Mouse (Mus musculus) erythroblast, adult 5-6 weeks (primary cell): ENCODE measurements around the gene Tmem176a. TPM values are rescaled to one million over a fixed set of nuclear protein-coding genes. Genes with fewer than 3 reads are reported as not detected.
"Not testable (repeated sequence)": the region's sequence is repeated elsewhere in the genome, so short reads cannot be mapped to it uniquely, and the experiment has no call there.

Experiments used
- ATAC-seq: replicated peaks from 2 replicates; pipeline ENCODE4 v1.8.0; 2016; ENCODE audit warnings: moderate number of reproducible peaks, mild to moderate bottlenecking, moderate TSS enrichment, inconsistent platforms; ENCODE audit not compliant: poor library complexity, low FRiP score, severe bottlenecking
- total RNA-seq, 2 experiments: library from RNA; stranded (forward) in 1 of 2; stranded (reverse) in 1 of 2; fragments of 150-400 nt in 1 of 2; fragments of 200-764, 138-1000 nt in 1 of 2; gene quantifications; 2 replicates each; pipeline versions ENCODE4 v1.2.3 to v1.2.4; 2015 to 2017; ENCODE audit warnings: low replicate concordance in 2 of 2

Gene Tmem176a
- total RNA-seq, 2 experiments from 2014 or later = 3.2 to 10.4 TPM

DNA sequence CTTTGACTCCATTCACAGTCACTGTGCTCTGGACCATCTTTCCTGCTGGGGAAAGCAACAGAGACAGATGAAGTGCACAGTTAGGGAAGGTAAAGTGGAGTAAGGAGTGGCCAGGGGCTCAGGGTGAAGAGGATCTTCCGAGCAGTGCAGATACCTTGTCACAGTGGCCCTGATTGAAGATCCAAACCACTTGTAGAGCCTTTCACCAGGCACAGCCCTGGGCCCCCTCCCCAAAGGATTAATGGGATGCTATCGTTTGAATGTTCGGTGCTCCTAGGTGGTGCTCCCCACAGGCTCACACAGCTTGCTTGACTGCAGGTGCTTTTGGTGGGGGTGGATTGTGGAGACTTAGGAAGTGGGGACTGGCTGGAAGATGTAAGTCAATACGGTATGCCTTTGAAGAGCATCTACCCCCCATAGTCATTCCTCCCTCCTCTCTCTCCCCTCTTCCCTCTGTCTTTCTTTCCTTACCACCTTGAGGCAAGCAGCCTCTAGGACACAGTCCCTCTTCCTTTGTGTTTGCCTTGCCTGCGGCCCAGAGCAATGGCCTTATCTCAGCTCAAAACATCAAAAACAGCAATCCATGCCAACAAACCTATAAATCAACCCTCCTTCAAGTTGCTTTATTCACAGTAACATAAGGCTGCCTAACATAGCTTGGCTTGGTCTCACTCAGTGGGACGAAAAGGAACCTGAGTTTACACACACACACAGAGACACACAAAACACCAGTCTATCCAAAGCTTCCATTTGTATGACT lies 2.2 kb upstream of the Tmem176a start:
- no peak for ATAC-seq

DNA sequence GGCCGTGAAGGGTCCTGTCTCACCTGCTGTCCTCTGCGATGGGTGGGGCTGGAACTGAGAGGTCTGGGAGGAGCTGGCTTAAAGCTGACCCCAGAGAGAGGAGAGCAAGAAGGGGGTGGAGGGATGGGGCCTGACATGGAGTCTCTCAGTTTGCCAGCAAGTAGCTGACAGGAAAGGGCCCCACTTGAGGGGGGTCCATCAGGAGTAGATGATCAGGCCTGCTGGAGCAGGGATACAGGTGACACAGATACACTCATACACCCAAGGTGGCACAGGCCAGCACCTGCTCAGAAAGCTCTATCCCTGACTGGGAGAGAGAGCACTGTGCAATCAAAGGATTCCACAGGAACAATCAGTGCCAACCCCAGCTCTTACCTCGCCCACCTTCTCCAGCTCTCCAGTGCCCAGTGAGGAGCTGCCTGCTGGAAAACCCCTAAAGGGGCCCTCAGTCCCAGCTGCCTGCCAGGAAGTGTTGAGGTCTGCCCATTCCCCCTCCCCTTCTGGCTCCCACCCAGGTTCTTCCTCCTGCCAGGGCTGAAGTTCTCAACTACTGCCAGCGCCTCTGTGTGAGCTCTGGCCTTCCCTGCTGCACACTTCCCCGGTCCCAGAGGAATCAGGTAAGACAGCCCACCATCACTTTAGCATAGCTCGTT lies 380 bp downstream of the Tmem176a start, which contains the start of gene Tmem176b:
TSS of gene Tmem176b (minus strand) at position 524 of the 653 bp plus-strand sequence.
- ATAC-seq = no peak

DNA sequence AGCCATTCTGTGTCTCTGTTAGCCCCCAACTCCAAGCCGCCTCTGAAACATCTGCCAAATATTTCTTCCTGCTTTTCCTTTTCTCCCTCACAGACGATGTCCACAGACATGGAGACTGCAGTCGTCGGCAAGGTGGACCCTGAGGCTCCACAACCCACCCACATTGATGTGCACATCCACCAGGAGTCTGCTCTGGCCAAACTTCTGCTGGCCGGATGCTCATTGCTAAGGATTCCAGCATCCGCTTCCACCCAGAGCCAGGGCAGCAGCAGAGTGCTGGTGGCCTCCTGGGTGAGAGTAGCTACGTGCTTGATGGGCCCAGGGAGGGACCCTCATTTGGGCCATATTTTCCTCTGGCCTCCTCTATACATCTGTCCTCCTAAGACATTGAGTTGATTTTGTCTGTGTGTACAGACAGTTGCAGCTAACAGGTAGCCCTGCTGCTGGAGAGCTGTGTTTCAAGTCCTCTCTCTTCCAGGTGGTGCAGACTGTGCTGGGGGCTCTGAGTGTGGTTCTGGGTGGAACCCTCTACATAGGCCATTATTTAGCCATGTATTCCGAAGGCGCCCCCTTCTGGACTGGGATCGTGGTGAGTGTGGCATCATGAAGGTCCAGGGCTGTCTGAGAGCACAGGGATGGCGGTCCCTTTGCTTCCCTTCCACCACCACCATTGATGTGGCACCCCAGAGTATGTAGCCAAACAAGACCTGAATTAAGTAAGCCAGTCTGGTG lies 1.6 kb downstream of the Tmem176a start:
- no peak for ATAC-seq

DNA sequence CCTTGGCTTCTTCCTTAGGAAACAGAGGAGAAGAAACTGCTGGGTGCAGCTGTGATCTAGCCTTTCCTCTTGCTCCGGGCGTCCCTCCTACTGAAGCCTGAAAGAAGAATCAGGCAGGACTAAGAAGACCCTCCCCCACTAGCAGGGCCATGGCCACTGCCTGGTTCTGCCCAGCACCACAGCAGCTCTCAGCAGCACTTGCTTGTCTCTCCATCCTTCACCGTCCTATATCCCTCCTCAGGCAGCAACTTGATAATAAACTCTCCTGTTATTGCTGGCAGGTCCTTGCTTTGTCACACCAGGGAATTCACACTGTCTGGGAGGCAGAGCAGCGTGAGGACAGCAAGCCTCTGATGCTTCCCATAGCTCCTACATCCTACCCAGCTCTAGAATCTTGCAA lies 4.4 kb downstream of the Tmem176a start:
- no peak for ATAC-seq

DNA sequence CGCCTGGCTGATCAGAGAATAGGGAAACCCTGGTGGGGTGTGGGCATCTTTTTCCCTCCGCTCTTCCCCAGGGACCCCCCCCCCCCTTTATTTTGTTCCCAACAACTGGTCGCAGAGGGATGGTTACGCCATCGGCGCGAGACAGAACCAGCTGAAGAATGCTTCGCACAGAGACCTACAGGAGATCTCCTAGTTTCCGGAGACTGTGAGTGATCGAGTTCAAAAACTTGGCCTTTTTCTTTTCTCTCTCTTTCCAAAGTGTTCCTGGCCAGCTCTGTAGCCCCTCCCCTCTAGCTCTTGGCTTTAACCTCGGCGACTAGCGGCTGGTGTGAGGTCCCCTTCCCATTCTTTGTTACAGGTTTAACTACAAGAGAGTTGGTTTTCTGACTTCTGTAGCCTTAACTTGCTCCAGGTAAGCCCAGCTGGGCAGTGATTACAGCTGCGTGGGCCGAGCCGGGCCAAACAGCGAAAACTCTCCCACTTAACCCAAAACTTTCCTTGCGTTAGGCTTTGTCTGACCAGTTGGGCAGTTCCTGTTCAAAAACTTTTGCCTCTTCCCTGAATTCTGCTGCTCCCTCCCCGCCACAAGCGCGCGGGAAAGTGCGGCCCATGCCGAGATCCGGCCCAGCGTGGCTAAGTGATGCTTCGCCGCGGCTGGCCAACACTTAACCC lies 11.2 kb downstream of the Tmem176a start:
- ATAC-seq = no peak

DNA sequence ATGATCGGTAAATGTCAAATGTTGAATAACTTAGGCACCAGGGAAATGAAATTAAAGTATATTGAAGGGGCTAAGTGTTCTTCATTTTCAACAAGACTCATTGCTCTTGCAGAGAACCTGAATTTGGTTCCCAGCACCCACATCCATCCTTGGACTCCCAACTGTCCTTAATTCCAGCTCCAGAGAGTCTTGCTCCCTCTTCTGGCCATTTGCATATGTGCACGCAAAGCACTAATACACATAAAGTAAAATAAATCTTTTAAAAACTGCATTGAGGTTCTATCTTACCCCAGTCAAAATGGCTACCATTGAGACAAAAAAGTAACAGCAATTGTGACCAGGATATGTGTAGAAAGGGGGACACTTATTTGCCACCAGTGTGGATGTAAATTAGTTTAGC lies 13.4 kb downstream of the Tmem176a start:
- ATAC-seq = no peak

DNA sequence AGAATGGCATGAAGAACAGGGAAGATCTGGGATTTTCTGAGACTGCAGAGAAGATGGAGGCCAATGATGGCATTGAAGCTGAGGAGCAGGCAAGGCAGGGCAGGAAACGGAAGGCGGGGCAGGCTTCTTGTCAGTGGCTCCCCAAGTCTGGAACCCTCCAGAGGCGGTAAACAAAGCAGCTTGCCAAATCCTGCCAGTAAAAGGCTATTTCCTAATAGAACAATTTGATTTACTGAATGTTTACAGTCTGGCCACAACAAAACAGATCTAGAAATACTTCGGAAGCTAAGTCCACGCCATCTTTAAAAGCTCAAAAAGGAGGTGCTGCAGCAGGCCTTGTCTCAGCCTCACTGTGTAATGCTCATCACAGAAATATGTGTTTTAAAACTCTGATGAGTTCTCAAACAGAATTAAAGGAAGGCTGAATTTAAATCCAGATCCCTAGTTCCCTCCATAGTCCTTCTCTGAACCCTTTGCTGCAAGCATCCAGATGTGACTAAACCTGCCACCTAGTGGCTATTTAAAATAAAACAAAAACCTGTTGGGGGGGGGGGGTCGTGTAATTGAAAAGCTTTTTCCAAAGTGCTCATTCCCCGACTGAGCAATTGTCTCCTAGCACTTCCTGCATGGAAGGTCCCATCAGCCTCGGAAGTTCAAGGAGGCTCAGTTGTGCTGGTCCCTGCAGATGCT lies 17.0 kb downstream of the Tmem176a start:
- ATAC-seq = no peak

DNA sequence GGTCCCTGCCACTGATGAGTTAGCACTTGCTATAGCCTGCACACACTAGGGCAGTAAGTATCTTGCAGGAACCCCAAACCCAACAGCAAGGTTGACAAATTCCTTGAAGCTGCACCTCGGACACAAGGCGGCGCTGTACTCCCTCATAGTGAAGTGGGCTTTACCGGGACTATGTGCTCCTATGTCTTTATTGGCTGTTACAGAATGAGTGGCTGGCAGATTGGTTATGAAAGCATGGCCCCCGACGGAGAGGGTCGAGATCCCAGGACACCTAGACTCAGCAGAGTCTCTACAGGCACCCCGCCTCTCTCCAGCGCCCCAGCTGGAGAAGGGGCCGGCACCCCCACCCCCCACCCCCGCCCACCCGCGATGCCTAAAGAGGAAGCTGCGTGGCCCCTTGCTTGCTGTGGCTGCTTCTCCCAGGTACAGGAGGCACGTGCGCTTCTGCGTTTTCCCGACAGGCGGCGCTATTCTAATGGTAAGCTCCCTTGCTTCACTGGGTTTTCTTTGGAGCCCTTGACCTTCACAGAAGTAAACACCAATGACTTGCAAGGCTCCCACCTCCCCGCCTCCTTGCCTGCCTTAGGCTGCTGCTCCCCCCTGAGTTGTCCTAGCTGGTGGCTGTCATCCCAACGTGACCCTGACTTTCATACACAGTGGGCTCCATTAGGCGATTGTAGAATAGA lies 19.6 kb downstream of the Tmem176a start:
- ATAC-seq = no peak

DNA sequence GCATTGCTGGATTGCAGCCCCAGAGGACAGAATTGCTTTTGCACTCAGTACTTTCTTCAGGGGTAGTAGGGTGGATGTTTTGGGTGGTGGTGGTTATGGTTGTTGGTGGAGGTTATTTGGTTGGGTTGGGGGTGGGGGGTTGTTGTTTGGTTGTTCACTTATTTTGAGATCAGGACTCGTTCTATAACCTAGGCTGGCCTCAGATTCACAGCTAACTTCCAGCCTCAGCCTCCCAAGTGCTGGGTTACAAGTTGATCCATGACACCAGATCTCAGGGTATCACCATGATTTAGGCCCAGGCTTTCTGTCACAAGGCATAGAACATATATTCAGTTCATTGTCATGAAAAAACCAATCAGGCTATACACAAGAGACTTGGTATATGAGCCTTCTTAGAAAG lies 20.1 kb downstream of the Tmem176a start:
- ATAC-seq = no peak

DNA sequence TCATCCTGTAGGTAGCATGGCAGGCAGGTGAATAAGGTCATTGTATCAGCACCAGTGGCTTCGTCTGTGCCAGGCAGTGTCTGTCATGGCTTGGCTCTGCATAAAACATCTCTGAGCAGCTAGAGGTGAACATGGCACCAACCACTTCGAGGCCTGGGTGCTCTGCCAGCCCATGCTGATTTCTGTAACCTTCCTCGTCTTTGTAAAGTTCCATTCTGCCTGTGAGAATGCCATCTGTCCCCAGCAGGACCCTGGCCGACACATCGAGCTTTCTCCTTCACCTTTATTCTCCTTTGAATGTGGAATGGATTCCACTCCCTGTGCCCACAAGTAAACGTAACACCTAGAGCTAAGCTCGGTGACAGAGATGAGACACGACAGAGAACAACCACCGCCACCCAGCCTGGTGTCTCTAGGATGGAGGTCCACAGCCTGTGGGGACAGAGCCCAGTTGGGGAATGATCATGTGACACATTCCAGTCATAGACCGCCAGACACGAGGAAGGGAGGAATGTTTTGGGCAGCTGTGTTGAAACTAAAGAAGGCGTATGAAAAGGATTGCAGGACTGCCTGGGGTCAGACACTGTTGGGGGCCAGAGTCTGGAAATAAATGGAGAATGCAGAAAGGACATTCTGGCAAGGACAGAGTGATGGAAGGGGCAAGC lies 21.0 kb downstream of the Tmem176a start:
- no peak for ATAC-seq

DNA sequence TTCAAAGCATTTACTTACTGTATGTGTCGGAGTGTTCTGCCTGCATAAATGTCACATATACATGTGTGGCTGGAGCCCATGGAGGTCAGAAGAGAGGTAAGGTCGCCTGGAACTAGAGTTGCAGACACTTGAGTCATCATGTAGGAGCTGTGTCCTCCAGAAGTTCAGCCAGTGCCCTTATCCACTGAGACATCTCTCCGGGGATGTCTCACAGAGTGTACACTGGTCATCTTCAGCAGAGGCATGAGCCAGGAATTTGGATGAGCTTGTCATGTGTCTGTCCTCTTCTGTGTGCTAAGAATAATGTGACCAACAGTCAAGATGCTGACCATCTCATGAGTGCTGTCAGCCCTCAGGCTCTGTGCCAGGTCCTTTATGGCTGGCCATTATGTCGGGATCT lies 22.1 kb downstream of the Tmem176a start:
- ATAC-seq = no peak

DNA sequence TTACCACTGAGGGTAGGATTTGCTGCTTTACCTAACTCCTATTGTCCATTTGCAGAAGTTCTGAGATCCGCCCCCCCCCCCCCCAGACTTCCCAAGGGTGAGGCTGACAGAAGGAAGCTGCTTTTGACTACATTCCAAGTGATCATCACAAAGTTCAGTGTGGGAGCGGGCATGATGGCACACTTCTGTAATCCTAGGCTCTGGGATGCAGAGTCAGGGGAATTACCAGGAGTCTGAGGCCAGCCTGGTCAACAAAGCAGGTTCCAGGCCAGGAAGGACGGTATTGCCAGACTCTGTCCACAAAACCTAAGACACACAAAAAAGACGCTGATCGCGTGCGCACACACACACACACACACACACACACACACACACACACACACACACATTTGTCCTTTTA lies 22.8 kb downstream of the Tmem176a start:
- ATAC-seq = no peak

DNA sequence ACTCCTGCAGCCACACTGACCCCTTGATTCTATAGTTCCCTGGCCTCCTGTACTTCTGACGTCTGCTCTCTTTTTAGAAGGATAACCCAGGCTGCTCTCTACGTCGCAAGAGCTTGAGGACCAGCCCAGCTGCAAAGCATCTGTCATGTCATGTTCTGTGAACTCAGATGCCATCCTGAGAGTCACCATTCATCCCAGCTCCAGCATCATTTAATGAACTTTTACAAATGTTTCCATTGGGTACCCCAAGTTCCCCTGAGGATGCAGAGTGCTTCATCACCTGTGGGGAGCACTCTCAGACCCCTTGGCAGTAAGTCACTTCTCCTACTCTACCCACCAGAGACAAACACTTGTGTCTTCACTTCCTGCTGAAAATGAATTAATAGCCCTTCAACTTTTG lies 23.5 kb downstream of the Tmem176a start:
- ATAC-seq = no peak

DNA sequence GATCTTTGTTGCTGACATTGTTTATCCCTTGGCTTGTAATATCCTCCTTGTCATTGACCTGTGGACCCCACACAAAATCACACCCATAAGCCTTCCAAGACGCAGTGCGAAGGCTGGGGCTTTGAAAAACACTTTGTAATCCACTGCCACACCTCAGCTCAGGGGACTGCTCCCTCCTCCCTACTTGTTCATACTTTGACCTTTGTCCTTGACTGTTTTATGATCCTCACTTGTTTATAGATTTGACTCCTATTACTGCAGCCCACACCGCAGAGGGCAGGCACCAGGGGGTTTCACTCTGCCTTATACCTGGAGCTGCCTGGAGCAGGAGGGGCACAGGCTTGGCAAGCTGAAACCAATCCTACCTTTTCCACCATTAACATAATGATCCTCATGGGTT lies 24.0 kb downstream of the Tmem176a start:
- no peak for ATAC-seq

DNA sequence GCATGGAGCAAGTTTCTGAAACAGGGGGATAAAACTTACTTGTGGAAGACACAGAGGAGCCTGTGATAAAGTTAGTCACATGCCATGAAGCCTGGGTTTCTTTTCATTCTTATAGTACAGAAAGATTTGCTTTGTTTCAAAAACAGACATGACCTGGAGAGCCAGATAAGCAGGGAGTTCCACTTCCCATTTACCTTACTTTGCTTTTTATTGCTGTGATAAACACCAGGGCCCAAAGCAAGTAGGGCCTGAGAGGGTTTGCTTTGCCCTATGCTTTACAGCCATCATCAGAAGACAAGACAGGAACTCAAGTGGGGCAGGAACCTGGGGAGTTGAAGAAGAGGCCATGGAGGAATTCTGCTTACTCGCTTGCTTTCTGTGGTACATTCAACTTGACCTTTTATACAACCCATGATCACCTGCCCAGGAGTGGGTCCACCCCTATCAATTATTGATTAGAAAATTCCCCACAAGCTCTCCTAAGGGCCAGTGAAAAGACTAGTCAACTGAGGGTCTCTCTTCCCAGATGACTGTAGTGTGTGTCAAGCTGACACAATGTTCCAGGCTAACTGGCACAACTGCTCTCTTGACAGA lies 24.5 kb downstream of the Tmem176a start:
- no peak for ATAC-seq

DNA sequence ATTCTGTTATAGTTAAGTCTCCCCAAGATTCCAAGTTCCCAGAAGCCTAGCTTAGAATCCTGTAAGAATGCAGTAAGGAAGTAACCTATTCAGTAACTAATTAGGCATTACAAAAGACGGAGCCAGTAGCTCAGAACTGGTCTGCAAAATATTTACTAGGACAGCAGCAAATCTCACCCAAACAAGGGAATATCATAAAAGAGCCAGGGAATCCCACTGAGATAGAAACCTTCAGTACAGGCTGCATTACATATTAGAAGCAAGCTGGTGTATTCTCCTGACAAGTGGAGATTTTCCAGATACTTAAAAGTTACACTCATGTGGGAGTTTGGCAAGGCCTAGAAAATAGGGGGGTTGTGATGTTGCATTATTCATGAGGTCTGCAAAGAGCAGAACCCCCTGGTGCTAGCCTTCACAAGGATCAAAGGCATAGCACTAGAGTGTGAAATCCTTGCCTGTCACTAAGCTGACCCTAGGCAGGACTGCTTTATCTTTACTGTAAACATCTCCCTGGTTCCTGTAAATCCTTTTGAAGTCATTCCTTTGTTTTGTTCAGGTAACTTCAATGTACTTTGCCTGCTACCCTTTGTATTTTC lies 25.7 kb downstream of the Tmem176a start:
- ATAC-seq = not testable (repeated sequence)

DNA sequence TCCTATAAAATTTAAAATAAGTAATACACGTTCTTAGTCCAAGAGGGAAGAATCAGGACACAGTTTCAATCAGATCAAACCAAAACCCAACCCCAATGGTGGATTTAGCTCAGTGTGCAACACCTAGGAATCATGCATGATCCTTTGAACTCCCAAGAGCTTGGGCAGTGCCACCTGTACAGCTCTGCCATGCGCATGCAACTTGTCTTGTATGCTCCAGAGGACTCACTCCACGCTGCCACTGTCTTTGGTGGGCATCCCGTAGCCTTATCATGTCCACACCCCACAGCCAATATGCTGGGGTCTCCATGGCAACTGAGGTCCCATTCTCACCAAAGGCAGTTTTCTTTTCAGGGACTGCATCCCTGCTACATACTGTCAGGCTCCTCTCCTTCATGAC lies 26.4 kb downstream of the Tmem176a start:
- no peak for ATAC-seq

DNA sequence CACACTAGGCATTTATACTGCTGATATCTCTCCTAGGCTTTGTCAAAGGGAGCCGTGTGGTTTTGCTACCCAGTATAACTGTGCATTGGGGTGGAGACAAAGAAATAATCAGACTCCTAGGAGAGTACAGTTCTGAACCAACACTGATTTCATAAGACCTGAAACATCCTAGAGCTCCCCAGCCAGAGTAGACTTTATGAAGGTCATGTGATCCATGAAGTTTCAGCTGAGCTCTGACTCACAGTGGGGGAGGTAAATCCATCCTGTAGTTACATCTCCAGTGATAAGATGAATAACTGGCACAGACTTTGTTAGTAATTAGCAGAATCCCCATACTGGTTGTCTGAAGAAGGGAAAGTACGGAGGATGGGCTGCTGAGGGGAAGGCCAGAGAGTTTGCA lies 29.1 kb downstream of the Tmem176a start:
- ATAC-seq = no peak
